Mouse (Mus musculus) olfactory bulb, adult 2 months (tissue): ENCODE measurements at regions not wholly inside any gene's neighbourhood (a gene's known extent, or its start where the extent isn't known, plus 50 kb on each side); places are given as distances from the start of the nearest gene placed in this dataset.

ENCODE experiments used
- CTCF ChIP-seq: fragments of 200-500 bp; IDR thresholded peaks from 2 replicates; pipeline ENCODE4 v1.5.1; 2012; ENCODE audit warnings: low read depth, mild to moderate bottlenecking, low read length, moderate library complexity; ENCODE audit not compliant: insufficient read depth
- POLR2A ChIP-seq: fragments of 200-500 bp; IDR thresholded peaks from 2 replicates; pipeline ENCODE4 v1.6.1; 2012; ENCODE audit warnings: mild to moderate bottlenecking, low read depth, low read length, moderate library complexity; ENCODE audit not compliant: insufficient read depth

- TF ChIP-seq POLR2A = no peak
- TF ChIP-seq CTCF = no peak
Observed at GRCm38 (mm10) chr14:62188147-62188885, 104.1 kb upstream of the Rnaseh2b start.
